Mouse (Mus musculus): ENCODE results near the gene Greb1. TPM values are rescaled to one million over a fixed set of nuclear protein-coding genes. Genes with fewer than 3 reads are reported as not detected.

Greb1 gene
- polyA plus RNA-seq, 1 experiment, result 0.64 TPM

DNA sequence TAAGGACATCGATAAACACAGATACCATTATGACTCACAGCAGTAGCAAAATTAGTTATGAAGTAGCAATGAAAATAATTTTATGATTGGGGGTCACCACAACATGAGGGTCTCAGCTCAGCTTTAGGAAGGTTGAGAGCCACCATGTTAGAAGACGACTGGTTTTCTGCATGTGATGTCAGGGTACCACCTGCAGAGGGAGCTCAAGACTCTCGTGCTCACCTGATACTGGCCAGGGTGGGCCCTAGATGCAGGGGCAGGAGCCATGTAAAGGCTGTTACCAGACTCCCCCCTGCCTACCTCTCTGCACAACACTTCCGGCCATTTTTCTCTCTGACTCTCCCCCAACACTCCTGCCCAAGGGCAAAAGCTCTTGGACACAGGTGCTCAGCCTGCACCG is 158.7 kb downstream of the Greb1 start:
- no peak overlapping the region for H3K27ac ChIP-seq (ENCODE audit: insufficient read depth, low read length)
- H3K36me3 ChIP-seq (ENCODE audit: control insufficient read depth, insufficient read depth, low read length), result no peaks in the 10 kb centered on the region
- TF ChIP-seq CTCF (IDR thresholded peaks at IDR 0.05; ENCODE audit: extremely low read depth, insufficient read depth, insufficient read length, insufficient replicate concordance) (no peak), POLR2A (IDR thresholded peaks at IDR 0.05; ENCODE audit: low read depth, low read length) (no peak)
- WGBS, result 74% methylated on average over 5 of the region's 5 CpGs
- DNase-seq (ENCODE audit: low read depth in 1 of 2, low spot score in 2 of 2), result no peak
- H3K4me3 ChIP-seq (ENCODE audit: extremely low read depth, insufficient read depth, insufficient read length), result no peak overlapping the region
- no peaks in the 10 kb centered on the region for H3K4me1 ChIP-seq (ENCODE audit: control insufficient read depth, insufficient read depth, insufficient read length)
- no peaks in the 10 kb centered on the region for H3K27me3 ChIP-seq (ENCODE audit: control insufficient read depth, insufficient read depth, low read length)

DNA sequence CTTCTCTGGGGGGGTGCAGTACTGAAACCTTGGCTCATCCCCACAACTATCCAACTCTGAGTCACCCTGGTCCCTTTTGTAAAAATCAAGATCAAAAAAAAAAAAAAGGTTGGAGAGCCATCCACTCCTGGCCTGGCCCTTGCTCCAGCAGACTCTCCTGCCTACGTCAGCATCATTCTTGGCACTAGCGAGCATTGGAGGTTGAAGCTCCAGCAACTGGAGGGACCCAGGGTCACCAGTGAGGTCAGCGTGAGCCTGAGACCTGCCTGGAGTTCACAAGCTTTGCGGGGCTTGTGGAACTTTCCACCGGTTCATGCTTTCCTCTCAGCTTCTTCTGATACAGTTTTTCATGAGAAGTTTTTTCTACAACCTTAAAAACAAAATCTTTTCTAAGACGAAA is 160.6 kb downstream of the Greb1 start:
- H3K27ac ChIP-seq (ENCODE audit: insufficient read depth, low read length), result no peak overlapping the region
- H3K4me3 ChIP-seq (ENCODE audit: extremely low read depth, insufficient read depth, insufficient read length), result no peak overlapping the region
- no peaks in the 10 kb centered on the region for H3K27me3 ChIP-seq (ENCODE audit: control insufficient read depth, insufficient read depth, low read length)
- H3K4me1 ChIP-seq (ENCODE audit: control insufficient read depth, insufficient read depth, insufficient read length), result no peaks in the 10 kb centered on the region
- 89% methylated on average over 6 of the region's 6 CpGs for WGBS
- TF ChIP-seq POLR2A (IDR thresholded peaks at IDR 0.05; ENCODE audit: low read depth, low read length) (no peak), CTCF (IDR thresholded peaks at IDR 0.05; ENCODE audit: extremely low read depth, insufficient read depth, insufficient read length, insufficient replicate concordance) (no peak)
- DNase-seq (ENCODE audit: low read depth in 1 of 2, low spot score in 2 of 2), result no peak
- no peaks in the 10 kb centered on the region for H3K36me3 ChIP-seq (ENCODE audit: control insufficient read depth, insufficient read depth, low read length)

DNA sequence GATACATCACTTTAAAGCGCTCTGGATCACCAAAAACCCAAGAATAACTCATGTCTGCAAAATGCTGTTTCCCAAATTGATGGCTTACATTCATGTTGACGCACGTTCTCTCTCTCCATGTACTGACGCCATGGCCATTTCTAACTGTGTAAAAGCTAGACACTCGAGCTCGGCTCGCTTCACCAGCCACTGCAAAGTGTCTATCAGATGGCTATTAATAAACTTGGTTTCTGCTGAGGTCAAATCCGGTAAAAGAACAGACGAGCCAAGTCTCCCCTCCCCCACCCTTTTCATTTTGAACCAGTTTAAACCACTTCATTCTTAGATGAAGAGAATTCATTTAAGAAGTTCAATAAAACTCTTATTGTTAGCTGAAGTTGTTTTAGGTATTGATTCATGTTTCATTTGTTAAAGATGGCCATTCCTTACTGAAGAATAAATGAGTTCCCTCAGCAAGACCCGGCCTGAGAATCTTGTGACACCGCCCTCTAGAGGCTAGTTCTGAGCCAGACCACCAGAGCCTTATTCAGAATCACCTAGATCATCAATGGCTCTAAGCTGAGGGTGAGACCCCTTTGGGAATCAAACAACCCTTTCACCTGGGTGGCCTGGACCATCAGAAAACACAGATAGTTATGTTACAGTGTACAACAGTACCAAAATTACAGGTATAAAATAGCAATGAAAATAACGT is 161.5 kb downstream of the Greb1 start:
- TF ChIP-seq POLR2A (IDR thresholded peaks at IDR 0.05; ENCODE audit: low read depth, low read length), result no peak
- peak; percentile 13; the same call in 1 of the 2 replicates for TF ChIP-seq CTCF (IDR thresholded peaks at IDR 0.05; ENCODE audit: extremely low read depth, insufficient read depth, insufficient read length, insufficient replicate concordance)
- no peak for DNase-seq (ENCODE audit: low read depth in 1 of 2, low spot score in 2 of 2)

DNA sequence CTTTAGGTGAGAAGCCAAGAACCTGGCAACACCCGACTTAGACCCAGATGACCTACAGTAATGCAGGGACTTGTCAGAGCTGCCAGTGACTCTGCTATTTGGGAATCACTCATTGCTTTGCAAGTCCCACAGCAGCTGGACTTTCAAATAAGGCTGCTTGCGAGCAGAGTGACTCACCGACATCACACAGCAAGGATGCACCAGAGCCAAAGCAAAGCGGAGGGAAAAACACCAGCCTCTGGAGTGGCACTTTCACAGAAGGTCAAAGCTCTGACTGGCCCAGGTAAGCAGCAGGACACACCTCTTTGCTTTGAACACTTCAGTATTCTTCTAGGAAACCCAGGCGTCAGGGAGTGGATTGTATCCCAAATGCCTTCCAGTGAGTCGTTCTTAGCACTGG is 164.9 kb downstream of the Greb1 start:
- H3K27ac ChIP-seq (ENCODE audit: insufficient read depth, low read length), result no peak overlapping the region
- DNase-seq (ENCODE audit: low read depth in 1 of 2, low spot score in 2 of 2), result no peak
- no peaks in the 10 kb centered on the region for H3K27me3 ChIP-seq (ENCODE audit: control insufficient read depth, insufficient read depth, low read length)
- H3K4me1 ChIP-seq (ENCODE audit: control insufficient read depth, insufficient read depth, insufficient read length), result no peaks in the 10 kb centered on the region
- 79% methylated on average over 6 of the region's 6 CpGs for WGBS
- H3K36me3 ChIP-seq (ENCODE audit: control insufficient read depth, insufficient read depth, low read length), result no peaks in the 10 kb centered on the region
- TF ChIP-seq CTCF (IDR thresholded peaks at IDR 0.05; ENCODE audit: extremely low read depth, insufficient read depth, insufficient read length, insufficient replicate concordance) (no peak), POLR2A (IDR thresholded peaks at IDR 0.05; ENCODE audit: low read depth, low read length) (no peak)
- H3K4me3 ChIP-seq (ENCODE audit: extremely low read depth, insufficient read depth, insufficient read length), result no peak overlapping the region

More for the DNA sequence above, 161.5 kb downstream of the Greb1 start:
- Histone ChIP-seq H3K27ac (ENCODE audit: insufficient read depth, low read length) (no peak overlapping the region), H3K4me1 (ENCODE audit: control insufficient read depth, insufficient read depth, insufficient read length) (no peaks in the 10 kb centered on the region), H3K27me3 (ENCODE audit: control insufficient read depth, insufficient read depth, low read length) (no peaks in the 10 kb centered on the region), H3K4me3 (ENCODE audit: extremely low read depth, insufficient read depth, insufficient read length) (no peak overlapping the region), H3K36me3 (ENCODE audit: control insufficient read depth, insufficient read depth, low read length) (no peaks in the 10 kb centered on the region)
- WGBS, result 64% methylated on average over 12 of the region's 12 CpGs

DNA sequence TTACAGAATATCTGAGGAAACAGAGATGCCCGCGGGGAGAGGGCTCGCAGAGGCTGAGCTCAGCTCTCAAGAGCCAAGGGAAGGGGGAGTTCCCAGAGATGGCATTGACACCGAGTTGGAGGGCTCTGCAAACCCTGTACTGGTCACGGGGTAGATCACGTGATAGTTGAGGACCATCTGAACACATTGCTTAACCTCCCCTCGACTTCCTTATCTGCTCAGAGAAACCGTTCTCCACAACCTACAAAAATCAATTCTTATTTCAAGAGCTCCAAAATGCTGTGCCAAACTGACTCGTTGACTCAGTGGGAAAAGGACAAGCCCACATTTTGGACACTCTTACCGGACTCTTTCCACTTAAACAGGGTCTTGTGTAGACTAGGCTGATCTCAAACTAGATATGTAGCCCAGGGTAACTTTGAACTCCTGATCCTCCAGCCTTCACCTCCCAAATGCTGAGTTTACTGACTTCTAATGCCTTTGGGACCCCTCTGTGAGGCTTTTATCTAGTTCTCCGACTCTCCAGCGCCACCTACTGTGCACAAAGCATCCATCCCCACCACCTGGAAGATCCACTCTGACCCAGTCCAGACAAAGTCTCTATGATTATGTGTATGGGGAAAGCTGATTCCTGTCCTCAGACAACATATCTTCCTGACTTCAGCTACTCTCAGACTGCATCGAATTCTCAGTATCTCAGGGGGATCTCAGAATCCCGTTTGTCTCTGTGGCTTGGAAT is 166.4 kb downstream of the Greb1 start:
- no peaks in the 10 kb centered on the region for H3K27me3 ChIP-seq (ENCODE audit: control insufficient read depth, insufficient read depth, low read length)
- H3K36me3 ChIP-seq (ENCODE audit: control insufficient read depth, insufficient read depth, low read length), result no peaks in the 10 kb centered on the region
- H3K27ac ChIP-seq (ENCODE audit: insufficient read depth, low read length), result no peak overlapping the region
- no peaks in the 10 kb centered on the region for H3K4me1 ChIP-seq (ENCODE audit: control insufficient read depth, insufficient read depth, insufficient read length)
- 53% methylated on average over 14 of the region's 14 CpGs for WGBS
- H3K4me3 ChIP-seq (ENCODE audit: extremely low read depth, insufficient read depth, insufficient read length), result no peak overlapping the region
- TF ChIP-seq CTCF (IDR thresholded peaks at IDR 0.05; ENCODE audit: extremely low read depth, insufficient read depth, insufficient read length, insufficient replicate concordance), result peak; percentile 38; the same call in 1 of the 2 replicates
- no peak for TF ChIP-seq POLR2A (IDR thresholded peaks at IDR 0.05; ENCODE audit: low read depth, low read length)
- DNase-seq (ENCODE audit: low read depth in 1 of 2, low spot score in 2 of 2), result peak in 1 of 2 experiments; percentile 39

DNA sequence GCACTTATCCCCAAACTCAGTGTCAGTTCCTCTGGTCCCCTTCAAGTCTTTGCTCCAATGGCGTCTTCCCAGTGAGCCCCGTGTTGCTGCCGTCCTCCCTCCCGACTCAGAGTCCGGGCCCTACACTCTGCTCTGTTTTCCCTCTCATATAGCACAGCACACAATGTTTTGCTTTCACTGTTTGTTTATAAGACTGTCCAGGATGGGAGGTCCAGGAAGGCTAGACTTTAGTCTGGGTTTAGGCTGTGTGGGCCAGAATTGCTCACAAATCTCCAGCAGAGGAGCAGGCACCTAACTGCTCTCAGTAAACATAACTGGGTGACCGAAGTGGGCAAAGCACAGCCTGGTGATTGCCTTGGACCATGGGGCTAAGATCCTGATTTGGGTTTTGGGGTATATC is 167.5 kb downstream of the Greb1 start:
- Histone ChIP-seq H3K27ac (ENCODE audit: insufficient read depth, low read length) (no peak overlapping the region), H3K36me3 (ENCODE audit: control insufficient read depth, insufficient read depth, low read length) (no peaks in the 10 kb centered on the region), H3K4me3 (ENCODE audit: extremely low read depth, insufficient read depth, insufficient read length) (no peak overlapping the region), H3K4me1 (ENCODE audit: control insufficient read depth, insufficient read depth, insufficient read length) (no peaks in the 10 kb centered on the region), H3K27me3 (ENCODE audit: control insufficient read depth, insufficient read depth, low read length) (no peaks in the 10 kb centered on the region)
- DNase-seq (ENCODE audit: low read depth in 1 of 2, low spot score in 2 of 2), result no peak
- TF ChIP-seq POLR2A (IDR thresholded peaks at IDR 0.05; ENCODE audit: low read depth, low read length) (no peak), CTCF (IDR thresholded peaks at IDR 0.05; ENCODE audit: extremely low read depth, insufficient read depth, insufficient read length, insufficient replicate concordance) (no peak)
- WGBS, result 93% methylated on average over 6 of the region's 6 CpGs

DNA sequence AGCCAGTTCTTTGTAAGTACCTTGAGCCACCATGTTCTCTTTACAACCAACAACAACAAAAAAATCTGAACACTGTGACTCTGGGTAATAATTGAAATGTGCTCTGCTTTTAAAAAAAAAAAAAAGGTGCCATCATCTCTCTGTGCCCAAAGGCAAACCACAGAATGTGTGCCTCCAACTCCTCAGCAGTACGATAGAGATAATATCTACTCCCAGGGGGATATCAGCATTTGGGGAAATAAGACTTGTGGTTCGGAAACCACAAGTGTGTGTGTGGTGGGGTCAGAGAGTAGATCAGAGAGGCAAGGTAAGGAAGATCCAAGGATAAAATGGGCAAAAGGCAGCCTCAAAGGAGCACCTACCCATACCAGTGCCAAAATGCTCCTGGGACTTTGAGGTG is 169.3 kb downstream of the Greb1 start:
- Histone ChIP-seq H3K27ac (ENCODE audit: insufficient read depth, low read length) (no peak overlapping the region), H3K4me3 (ENCODE audit: extremely low read depth, insufficient read depth, insufficient read length) (no peak overlapping the region)

More for the DNA sequence above, 169.3 kb downstream of the Greb1 start:
- Histone ChIP-seq H3K36me3 (ENCODE audit: control insufficient read depth, insufficient read depth, low read length) (no peaks in the 10 kb centered on the region), H3K4me1 (ENCODE audit: control insufficient read depth, insufficient read depth, insufficient read length) (no peaks in the 10 kb centered on the region), H3K27me3 (ENCODE audit: control insufficient read depth, insufficient read depth, low read length) (no peaks in the 10 kb centered on the region)
- no peak for DNase-seq (ENCODE audit: low read depth in 1 of 2, low spot score in 2 of 2)
- 10% methylated on average over 2 of the region's 2 CpGs for WGBS
- TF ChIP-seq POLR2A (IDR thresholded peaks at IDR 0.05; ENCODE audit: low read depth, low read length) (no peak), CTCF (IDR thresholded peaks at IDR 0.05; ENCODE audit: extremely low read depth, insufficient read depth, insufficient read length, insufficient replicate concordance) (no peak)

Measured in spleen, adult 2 months (tissue).